Mouse (Mus musculus): ENCODE results near the gene Tmem161a.

Tmem161a gene

GRCm38 (mm10) chr8:70160015-70160414 is 12.1 kb upstream of the Tmem161a start:
- in situ Hi-C loops (cut with MboI) = loop anchor here (10.0 kb wide), 1 partner anchor 235 kb away; no protein-coding TSS in a partner anchor

- in situ Hi-C loops (cut with MboI) = loop anchor here (10.0 kb wide), 1 partner anchor 239 kb away; no protein-coding TSS in a partner anchor
Observed at GRCm38 (mm10) chr8:70163316-70163715, 8.8 kb upstream of the Tmem161a start.

DNA sequence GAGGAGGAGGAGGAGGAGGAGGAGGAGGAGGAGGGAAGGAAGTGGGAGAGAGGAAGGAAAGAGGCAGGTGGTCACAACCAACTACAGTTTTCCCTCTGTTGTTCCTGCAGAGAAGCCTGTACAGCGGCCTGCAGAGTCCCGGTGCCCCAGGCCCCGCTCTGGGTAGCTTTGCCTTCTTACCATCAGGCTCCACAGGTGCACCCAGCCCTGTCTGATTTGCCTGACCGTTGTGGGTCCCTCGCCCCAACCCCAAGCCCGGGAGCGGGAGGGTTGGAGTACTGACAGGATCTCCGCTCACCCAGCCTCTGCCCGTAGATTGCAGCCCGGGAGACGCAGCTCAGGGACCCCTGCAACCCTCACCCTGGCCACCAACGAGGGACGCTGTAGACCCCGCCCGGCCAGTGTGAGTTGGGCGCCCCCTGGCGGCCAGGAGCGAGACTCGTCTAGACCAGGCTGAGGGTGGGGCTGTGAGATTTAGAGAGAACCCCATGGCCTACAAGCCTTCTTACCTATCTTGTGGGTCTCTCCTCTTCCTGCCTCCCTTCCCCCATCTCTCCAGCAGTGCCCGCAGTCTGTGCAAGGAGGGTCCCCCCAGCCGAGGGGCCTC is 5.5 kb upstream of the Tmem161a start:
- in situ Hi-C loops (cut with MboI) = loop anchor here (10.0 kb wide), 1 partner anchor 242 kb away; no protein-coding TSS in a partner anchor

DNA sequence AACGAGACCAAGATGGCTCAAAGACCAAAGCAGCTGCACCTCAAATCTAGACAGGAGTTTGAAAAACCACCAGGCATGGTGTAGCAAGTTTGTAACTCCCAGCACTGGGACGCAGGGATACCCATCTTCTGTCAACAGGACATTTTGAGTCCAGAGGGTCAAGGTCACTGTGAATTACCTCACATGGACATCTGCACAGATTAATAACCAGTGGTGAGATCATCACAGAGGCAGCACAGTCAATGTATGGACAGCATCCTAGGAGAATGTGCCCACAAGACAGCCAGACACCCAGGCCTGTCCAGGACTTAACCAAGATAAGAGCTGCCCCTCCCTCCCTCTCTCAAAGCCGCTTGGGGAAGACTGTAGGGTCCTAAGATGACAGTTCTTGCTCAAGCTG is 2.0 kb upstream of the Tmem161a start:
- in situ Hi-C loops (cut with MboI) = no loop called here

DNA sequence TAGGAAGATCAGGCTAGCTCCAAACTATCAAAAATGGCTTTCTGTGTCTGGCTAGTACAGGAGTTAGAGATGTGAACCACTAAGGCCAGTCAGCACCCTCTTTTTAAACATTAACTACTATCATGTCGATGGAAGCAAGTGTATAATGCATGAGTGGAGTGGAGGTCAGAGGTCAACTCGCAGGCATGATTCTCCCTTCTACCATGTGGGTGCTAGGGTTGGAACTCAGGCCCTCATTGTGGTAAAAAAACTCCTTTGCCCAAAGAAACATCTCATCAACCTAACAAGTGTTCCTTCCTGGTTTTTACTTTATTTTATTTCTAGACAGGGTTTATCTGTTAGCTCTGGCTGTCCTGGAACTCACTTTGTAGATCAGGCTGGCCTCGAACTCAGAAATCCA is 1.4 kb upstream of the Tmem161a start:
- in situ Hi-C loops (cut with MboI) = no loop called here

- in situ Hi-C loops (cut with MboI) = no loop called here
Observed at GRCm38 (mm10) chr8:70171240-70171639, 916 bp upstream of the Tmem161a start.

DNA sequence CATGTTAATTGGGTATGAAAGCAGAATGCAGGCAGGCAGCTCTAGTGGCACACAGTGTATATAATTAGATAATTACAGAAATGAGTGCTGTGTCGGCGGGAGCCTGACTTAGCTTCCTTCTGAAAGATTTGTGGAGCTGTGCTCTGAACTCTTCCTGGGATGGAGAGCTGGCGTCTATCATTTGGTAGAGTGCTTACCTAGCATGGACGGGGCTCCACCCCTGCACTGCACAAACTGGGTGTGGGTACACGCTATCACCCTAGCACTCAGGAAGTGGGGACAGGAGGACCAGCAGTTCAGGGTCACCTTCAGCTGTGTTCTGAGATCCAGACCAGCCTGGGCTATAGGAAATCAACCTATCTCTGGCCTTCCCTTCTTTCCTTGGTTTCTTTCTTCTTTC is 1.2 kb downstream of the Tmem161a start:
- in situ Hi-C loops (cut with MboI) = no loop called here

DNA sequence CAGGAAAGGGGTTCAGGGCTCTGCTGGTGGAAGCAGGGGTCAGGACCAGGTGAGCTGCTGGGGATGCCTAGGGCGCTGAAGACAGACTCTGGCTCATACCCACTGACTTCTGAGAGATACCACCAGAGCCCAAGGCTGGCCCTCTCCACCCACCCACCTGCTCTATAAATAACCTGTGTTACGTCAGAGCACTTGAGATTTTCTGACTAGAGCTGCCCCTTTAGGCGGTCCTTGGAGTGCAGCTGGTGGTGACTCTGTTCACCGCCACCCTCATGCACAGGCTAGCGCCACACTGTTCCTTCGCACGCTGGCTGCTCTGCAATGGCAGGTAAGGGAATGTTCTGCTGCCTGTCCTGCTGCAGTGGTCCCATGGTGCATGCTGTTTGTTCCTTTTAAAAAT is 1.9 kb downstream of the Tmem161a start:
- in situ Hi-C loops (cut with MboI) = no loop called here

GRCm38 (mm10) chr8:70178231-70178630 is 6.1 kb downstream of the Tmem161a start:
- in situ Hi-C loops (cut with MboI) = no loop called here

DNA sequence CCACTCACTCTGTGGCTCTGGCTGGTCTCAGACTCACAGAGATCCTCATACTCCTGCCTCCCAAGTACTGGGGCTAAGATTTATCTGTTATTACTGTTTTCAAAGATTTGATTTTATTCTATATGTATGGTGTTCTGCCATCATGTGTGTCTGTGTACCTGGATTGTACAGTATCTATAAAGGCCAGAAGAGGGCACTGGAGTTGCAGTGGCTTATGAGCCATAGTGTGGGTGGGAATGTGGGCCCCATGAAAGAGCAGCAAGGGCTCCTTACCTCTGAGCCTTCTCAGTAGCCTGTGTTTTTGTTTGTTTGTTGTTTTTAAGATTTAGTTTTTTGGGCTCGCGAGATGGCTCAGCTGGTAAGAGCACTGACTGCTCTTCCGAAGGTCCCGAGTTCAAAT is 6.9 kb downstream of the Tmem161a start:
- in situ Hi-C loops (cut with MboI) = no loop called here

GRCm38 (mm10) chr8:70181212-70181902 is 9.2 kb downstream of the Tmem161a start:
- in situ Hi-C loops (cut with MboI) = no loop called here

DNA sequence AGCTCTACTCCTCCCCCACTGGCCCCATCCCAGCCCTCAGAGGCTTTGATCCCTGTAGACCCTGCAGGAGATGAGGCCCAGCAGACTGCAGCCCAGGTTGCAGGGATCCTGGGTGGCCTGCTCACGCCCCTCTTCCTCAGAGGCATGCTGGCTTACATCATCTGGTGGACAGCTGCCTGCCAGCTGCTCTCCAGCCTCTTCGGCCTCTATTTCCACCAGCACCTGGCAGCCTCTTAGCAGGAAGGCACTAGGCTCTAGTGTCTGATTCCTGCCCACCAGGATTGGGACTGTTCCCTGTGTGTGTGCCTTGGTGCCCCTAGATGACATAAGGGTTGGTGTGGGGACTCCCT is 9.7 kb downstream of the Tmem161a start:
- in situ Hi-C loops (cut with MboI) = no loop called here

DNA sequence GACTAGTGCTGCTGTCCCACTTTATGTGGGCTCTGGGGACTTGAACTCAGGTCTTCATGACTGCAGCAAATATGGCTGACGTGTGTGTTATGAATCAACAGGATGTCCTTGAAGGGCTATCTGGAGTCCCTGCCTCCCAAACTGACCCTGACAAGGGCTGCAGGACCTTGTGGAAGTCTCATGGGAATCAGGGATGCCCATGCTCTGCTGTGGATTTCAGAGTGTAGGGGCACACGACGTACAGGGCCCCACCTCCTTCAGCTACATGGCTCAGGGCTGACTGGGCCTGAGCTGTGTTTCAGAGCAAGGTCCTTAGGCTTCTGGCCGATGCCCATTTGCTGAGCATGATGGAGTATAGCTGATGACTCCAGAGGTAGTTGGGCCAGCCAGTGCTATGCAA is 11.0 kb downstream of the Tmem161a start:
- in situ Hi-C loops (cut with MboI) = no loop called here

DNA sequence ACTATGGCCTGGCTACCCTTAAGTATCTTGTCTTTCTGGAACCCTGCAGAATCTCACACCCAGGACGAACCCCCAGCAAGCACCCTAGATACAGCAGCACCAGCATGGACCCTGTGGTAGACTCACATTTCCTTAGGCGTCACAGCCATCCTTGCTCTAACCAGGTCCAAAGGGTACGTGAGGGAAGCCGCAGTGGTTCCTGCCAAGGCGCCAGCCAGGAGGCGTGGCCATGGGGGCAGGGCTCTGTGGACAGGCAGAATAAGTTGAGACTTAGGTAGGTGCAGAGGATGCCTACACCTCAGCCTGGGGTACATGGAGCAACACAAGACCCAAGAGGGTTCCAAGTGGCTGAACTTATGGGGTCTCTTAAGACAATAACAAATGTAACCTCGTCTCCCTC is 16.6 kb downstream of the Tmem161a start:
- in situ Hi-C loops (cut with MboI) = no loop called here

- in situ Hi-C loops (cut with MboI) = no loop called here
Observed at GRCm38 (mm10) chr8:70193238-70193637, 21.1 kb downstream of the Tmem161a start.

DNA sequence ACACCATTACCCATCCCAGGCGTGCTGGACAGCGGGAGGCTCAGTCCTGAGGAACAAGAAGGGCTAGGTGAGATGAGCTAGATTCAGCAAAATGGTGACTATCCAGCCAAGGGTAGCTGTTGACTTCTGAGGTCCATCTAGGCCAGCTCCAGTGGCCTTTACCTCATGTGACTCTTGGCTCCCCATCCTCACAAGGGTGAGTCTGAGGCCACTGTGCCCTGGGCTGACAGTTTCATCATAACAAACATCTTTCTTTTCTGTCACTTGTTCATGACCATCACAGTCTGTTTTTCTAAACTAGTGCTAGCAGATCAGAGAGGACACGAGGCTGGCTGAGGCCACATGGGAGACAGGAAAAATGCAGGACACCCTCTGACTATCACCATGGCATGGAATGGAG is 22.0 kb downstream of the Tmem161a start:
- in situ Hi-C loops (cut with MboI) = no loop called here

DNA sequence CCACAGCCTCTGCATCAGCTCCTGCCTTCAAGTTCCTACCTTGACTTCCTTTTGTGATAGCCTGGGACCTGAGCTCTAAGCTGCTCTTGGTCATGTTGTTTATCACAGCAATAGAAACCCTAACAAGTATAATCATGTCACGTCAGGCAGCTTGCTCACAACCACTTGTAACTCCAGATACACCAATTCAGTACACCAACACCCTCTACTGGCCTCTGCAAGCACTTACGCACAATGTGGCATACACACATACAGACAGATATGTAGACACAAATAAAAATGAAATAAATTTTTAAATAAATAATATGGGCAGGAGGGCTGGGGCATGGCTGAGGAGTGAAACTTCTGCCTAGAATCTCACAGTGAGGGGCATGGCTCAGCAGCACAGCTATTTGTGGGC is 23.6 kb downstream of the Tmem161a start:
- in situ Hi-C loops (cut with MboI) = no loop called here

DNA sequence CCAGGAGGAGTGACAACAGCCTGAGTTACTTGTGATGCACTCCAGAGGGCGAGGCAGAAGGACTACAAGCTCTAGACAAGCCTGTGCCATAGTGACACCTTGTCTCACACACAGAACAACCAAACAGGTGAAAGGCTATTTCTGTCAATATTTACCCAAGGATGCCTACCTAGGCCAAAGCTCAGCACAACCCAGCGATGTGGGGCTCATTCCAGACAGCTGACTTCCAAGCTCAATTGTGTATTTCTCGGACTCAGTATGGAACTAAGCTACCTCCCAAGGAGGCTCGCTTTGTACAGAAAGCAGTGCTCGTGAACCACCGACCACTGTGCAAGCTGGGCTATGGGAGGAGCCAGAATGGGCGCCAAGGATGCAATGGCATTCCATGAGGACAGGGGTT is 25.4 kb downstream of the Tmem161a start:
- in situ Hi-C loops (cut with MboI) = no loop called here

DNA sequence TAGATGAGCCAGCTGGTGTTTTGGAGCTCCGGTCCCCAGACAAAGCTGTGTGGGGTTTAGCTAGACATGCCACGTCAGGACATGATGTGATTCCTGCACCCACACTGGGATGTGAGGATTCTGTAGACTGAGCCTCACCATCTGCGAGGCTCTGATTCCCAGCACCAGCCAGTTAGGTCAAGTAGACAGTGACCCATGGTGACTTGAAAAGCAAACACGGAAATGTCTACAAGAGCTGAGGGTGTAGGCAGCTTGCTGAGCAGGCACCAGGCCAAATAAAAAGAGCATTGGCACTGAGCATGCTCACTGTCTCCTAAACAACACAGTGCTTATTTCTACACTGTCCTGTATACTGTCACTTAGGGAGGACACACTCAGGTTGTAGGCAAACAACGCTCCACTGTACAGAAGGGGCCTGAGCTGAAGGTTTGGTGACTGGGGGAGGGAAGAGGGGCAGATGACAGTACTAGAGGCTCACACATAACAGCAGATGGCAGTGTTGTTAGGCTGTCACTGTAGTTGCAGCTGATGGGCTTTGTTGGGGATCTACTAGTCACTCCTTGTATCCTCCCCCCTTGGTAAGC is 28.0 kb downstream of the Tmem161a start:
- in situ Hi-C loops (cut with MboI) = no loop called here

DNA sequence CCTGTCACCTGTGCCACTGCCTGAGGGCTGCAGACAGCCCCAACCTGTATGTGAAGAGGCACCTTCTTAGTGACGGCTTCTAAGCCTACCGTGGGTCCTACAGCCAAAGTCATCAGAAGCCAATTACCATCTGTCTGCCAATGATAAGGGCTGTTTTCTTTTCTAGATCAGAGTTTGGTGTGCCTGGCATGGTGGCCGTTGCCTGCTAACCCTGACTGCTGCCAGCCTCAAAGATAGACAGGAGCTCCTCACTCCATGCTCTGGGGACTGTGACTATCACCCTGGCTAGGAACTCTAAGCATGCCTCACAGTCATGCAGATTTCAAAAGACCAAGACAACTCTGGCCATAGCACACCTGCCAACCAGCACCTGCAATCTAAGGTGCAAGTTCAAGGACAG is 29.3 kb downstream of the Tmem161a start:
- in situ Hi-C loops (cut with MboI) = no loop called here

DNA sequence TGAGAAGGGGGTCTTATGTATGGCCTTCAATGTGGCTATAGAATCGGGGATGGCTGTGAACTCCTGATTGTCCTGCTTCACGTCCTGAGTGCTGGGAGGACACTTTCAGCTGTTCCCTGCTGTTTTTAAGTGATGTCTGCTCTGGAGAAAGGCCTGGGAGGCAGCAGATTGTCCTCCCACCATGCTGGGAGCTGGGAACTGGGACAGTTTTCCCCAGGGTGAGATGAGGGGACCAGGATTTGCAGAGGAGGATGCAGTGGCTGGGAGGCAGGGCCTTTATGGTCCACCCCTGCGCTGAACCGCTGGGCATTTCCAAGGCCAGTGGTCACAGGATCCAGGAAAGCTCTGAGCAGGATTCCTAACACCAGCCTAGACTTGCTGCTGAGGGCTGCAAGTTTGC is 30.9 kb downstream of the Tmem161a start:
- in situ Hi-C loops (cut with MboI) = no loop called here

GRCm38 (mm10) chr8:70204757-70205156 is 32.6 kb downstream of the Tmem161a start:
- in situ Hi-C loops (cut with MboI) = no loop called here

DNA sequence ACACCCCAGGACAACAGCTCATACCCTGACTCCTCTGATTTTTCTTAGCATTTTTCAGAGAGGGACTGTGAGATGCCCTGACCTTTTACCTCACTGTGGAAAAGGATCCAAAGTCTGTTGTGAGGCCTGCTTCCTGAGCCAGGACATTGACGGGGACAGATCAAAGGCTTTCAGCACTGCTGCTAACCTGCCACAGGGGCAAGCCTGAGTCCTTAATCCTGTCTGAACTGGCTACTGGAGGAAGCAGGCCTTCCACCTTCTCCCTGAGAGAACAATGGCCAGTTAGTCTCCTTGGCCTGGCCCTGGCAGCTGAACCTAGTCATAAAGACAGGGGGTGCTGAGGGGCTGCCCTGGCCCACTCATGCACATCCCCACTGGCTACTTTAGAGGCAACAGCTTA is 36.0 kb downstream of the Tmem161a start:
- in situ Hi-C loops (cut with MboI) = no loop called here
